Mouse (Mus musculus) lung, postnatal 0 days (tissue): ENCODE results near the gene Rad51b.
A peak's percentile ranks its signal among the peaks of the same experiment; 100 is the strongest.

Source experiments
- CTCF ChIP-seq: IDR thresholded peaks from 2 replicates; pipeline ENCODE4 v1.5.1; 2016; ENCODE audit warnings: antibody characterized with exemption, mild to moderate bottlenecking
- EP300 ChIP-seq: IDR thresholded peaks from 2 replicates; pipeline ENCODE4 v1.6.1; 2016; ENCODE audit warnings: antibody characterized with exemption, mild to moderate bottlenecking, control low read depth

- TF ChIP-seq CTCF (no peak), EP300 (peak; percentile 20; the same call in 1 of the 2 replicates)
Observed at GRCm38 (mm10) chr12:79507141-79507681, 210.1 kb downstream of the Rad51b start.
